Mouse (Mus musculus) frontal cortex, postnatal 36 days (tissue): ENCODE results near the gene Ercc4.

Experiments
- DNase-seq, 2 experiments: peaks; one replicate each; pipeline ENCODE4 v3.0.0; 2022; ENCODE audit warnings: low spot score in 2 of 2

Ercc4 gene

GRCm38 (mm10) chr16:13194882-13195281 lies 85.4 kb downstream of the Ercc4 start:
- DNase-seq = peak; percentile 52 to 86

GRCm38 (mm10) chr16:13196626-13197025 lies 87.1 kb downstream of the Ercc4 start:
- DNase-seq = peak; percentile 67 to 80

- DNase-seq = peak; percentile 80 to 91
These were observed 87.8 kb downstream of the Ercc4 start for GRCm38 (mm10) chr16:13197293-13197692.

- no peak for DNase-seq
These were observed 89.7 kb downstream of the Ercc4 start for GRCm38 (mm10) chr16:13199204-13199603.
